Mouse (Mus musculus): ENCODE data around the gene Tmbim6.

GRCm38 (mm10) chr15:99375036-99375435, 17.6 kb upstream of the Tmbim6 start:
- no peak for TF ChIP-seq POLR2A (IDR thresholded peaks at IDR 0.05; ENCODE audit: insufficient read depth, low read depth, low read length)
- TF ChIP-seq CTCF (IDR thresholded peaks at IDR 0.05): no peak
